Mouse (Mus musculus): ENCODE results near the gene Ngrn.

- TF ChIP-seq CTCF (conservative IDR thresholded peaks at IDR 0.05; ENCODE audit: insufficient read depth, insufficient read length, low read depth, low read length) (no peak), POLR2A (IDR thresholded peaks at IDR 0.05; ENCODE audit: low read depth, low read length) (no peak)
Measured at GRCm38 (mm10) chr7:80298754-80299153, 37.7 kb downstream of the Ngrn start.
